Mouse (Mus musculus) spleen, postnatal 0 days (tissue): ENCODE results near the gene Mip. TPM values are rescaled to one million over a fixed set of nuclear protein-coding genes. Genes with fewer than 3 reads are reported as not detected.

Experiments used
- polyA plus RNA-seq: library from polyadenylated mRNA; unstranded; fragments of >200 nt; fragmentation: Nextera tagmentation; extraction: Ambion mirVana; gene quantifications from 2 replicates; pipeline ENCODE4 v1.2.1, GENCODE M21; 2015

Gene Mip
- polyA plus RNA-seq = not detected in 2 replicates

DNA sequence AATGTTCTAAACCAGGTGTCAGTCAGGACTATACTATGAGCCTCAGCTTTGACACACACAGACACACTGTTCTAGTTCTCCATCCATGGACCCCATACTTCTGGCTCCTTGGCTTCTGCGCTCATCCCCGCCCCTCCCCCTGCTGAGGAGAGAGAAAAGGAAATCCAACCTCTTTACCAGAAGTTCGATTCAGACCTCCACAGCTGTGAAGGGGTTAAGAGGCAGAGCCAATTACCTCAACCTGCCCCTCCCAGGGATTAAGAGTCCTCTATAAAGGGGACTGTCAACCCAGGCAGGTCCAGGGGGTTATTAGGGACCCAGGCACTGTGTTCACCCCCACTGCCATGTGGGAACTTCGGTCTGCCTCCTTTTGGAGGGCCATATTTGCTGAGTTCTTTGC is at the start of gene Mip:
Gene Mip, plus strand, starts transcription at position 301 of the 400 bp plus-strand sequence.

DNA sequence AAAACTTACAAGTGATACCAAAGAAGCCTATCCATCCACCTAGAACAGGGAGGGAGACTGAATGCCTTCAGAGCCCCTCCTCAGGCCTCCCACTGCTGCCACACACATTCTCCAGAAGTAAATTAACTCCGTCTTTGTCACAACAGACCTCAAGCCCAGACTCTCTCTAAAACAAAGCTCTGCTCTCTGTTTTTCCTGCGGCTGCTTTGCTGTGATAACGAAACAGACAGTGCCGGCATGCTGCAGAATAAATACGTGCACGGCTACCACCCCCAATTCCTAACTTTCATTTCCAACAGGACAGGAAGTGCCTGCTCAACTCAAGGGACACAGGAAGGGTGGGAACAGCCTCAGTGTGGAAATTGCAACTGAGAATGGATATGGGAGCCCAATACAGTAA is 45.6 kb upstream of the Mip start, which contains the start of gene Rbms2:
Gene Rbms2, minus strand, starts transcription at position 309 of the 400 bp plus-strand sequence.

DNA sequence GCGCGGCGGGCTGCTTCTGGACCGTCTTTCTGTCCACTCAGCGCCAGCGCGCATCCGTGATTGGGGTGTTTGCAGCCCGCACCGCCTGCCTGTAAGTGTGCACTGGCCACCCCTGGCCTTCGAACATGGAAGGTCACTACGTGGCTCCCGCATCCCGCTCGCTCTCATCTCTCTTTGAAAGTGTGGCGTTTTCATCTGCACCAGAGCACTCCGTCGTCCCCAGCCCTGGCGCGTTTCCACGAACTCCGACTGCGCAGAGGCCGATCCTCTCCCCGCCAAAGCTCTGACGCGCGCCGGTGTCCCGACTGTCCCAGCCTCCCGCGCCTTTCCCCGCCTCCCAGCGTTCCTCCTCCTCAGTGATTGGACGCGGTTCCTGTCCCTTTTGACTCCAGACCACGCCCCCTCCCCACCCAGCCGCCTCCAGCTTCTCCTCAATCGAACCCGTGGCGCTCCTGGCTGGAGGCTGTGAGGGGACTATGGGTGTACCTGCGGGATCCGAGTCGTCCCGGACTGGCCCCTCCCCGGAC is 31.6 kb upstream of the Mip start, which contains the start of gene Gls2:
Gene Gls2, plus strand, starts transcription at position 434 of the 527 bp plus-strand sequence.

DNA sequence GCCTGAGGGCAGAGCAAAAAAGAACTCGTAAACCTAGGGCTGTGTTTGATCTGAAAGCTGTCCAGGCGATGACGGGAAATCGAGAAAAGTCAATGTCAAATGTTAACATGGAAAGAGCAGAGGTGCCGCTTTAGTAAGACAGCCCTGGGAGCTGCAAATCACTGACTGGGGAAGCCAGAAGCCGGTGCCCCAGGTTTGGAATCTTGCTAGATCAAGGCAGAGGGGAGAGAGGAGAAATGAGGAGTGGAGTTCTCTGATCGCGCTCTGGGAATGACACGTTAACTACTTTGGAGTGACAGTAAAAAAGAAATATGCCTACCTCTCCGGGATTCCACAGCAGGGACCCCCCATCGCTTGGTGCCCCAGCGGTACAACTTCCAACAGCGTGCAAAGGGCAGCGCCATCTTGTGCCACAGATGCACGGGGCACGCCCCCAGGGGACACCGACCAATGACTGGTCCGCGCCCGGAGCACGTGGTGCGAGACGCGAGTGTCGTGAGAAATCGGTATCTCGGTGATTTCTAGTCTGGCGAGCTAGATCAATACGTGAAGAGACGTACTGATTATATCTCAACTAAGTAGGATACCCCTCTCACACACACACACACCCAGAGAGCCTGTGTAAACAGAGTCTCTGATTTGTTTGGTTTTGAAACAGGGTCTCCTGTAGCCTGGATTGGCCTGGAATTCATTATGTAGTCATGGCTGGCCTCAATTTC is 14.1 kb upstream of the Mip start, which contains the start of gene Spryd4:
Gene Spryd4, minus strand, starts transcription at position 418 of the 719 bp plus-strand sequence.

DNA sequence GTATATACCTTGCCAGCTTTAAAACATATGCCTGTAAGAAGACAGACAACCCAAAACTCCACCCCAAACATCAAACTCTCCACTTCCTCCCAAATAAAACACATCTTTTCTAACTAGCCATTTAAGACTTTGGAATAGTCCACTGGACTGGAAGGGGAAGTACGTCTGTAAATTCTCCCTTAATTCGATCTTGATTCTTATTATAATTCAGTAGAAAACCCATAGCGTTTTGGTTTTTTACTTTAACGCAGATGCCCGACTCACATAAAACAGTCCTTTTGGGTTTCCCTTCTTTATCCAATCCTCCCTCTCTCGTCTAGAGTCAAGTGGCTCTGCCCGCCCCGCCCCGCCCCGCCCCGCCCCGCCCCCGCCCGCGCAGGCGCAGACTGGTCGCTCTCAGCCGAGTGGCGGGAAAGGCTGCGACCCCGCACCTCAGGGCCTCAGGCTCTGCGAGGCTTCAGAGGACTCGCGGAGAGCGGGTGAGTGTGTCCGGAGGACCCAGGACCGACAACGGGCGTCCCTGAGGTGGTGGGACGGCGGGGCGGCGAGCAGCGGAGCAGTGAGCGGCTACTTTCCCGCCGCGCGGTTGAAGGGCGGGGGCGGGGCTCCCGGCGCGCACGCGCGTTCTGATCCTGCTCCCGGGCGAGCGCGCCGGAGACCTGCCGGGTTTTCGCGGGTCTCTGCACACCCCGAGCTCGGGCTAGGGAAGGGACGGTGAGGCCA is 6.2 kb downstream of the Mip start, which contains the start of gene Timeless:
Gene Timeless, plus strand, starts transcription at position 369 of the 723 bp plus-strand sequence.

DNA sequence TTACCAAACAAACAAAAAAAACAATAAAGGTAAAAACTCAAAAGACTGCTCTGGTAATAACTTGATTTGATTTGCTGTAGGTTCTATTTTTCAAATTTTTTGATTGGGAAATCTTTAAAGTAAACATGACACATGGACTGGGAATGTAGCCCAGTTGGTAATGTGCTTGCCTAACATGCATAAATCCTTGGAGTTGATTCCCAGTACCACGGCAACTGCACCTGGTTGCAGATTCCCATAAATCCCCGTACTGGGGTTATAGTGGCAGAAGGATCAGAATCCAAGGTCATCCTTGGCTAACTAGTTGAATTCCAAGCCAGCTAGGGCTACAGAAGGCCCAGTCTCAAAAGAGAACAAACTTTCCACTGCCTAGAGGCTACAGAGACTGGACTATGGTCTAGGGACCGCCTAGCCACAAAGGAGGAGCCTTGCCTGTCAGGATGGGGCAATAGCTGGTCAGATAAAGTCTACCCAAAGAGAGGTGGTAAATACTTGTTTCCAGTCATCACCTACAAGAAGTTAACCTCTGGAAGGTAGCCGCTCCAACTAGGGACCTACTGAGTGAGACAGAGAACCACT is 28.1 kb downstream of the Mip start, which contains the start of gene Apon:
Gene Apon, plus strand, starts transcription at position 420 of the 579 bp plus-strand sequence.

DNA sequence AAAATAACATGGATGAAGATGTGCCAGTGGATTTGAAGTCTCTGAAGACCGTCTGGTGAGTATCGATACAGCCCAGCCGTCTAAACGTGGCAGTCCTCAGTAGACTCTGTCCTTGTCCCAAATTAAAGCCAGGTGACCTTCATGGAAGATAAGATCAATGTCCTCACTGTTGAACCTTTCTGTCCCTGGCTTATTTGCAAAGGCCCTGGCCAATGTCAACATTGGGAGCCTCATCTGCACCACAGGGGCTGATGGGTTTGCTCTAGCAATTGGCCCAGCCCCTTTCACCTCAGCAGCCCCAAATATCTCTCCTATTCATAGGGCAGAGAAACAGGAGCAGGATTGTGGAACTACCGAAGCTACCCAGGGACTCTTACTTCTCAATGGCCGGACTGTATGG is 42.7 kb downstream of the Mip start, which contains the start of gene Apof:
Gene Apof, plus strand, starts transcription at position 301 of the 400 bp plus-strand sequence.

DNA sequence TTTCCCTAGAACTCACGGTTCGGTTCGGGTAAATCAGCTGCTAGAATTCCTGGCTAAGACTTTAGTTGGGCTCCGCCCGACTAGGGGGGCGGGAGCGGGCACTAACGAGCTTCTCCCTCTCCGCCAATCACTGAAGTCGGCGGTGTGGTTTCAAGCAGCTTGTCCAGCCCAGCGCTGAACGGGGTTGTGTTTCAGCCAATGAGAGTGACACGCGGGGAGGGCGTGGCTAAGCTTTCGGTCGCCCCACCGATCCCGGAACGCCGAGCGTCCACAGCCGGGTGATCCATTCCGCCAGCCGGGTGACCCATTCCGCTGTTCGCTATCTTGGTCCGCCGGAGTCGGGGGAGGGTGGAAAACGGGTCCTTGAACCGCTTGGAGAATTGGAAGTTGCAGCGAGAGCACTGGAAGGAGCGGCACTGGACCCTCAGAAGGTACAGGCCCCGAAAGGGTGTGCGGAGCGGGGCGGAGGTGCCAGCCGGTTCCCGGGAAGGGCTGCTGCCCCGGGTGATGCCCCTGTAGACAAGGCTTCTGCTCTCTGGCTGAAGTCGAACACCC is 44.7 kb downstream of the Mip start, which contains the start of gene Stat2:
Gene Stat2, plus strand, starts transcription at position 273 of the 555 bp plus-strand sequence.

Other genes starting within 250 kb of the Mip start
- gene Hsd17b6, start 218.2 kb upstream of the Mip start, polyA plus RNA-seq = not detected in 2 replicates
- gene Prim1, start 210.7 kb upstream of the Mip start, polyA plus RNA-seq = 74.6 and 83.5 TPM in 2 replicates
- 537 and 542 TPM in 2 replicates for gene Naca, start 190.3 kb upstream of the Mip start, polyA plus RNA-seq
- gene Ptges3, start 166.9 kb upstream of the Mip start, polyA plus RNA-seq = 268 and 285 TPM in 2 replicates
- 1,326 and 1,411 TPM in 2 replicates for gene Atp5b, start 142.6 kb upstream of the Mip start, polyA plus RNA-seq
- 8.9 and 9.9 TPM in 2 replicates for gene Baz2a, start 134.3 kb upstream of the Mip start, polyA plus RNA-seq
- 7.7 and 11.5 TPM in 2 replicates for gene Rbms2, start 45.5 kb upstream of the Mip start, polyA plus RNA-seq
- gene Gls2, start 31.4 kb upstream of the Mip start, polyA plus RNA-seq = 0.90 and 1.2 TPM in 2 replicates
- 14.5 and 15.6 TPM in 2 replicates for gene Spryd4, start 14.0 kb upstream of the Mip start, polyA plus RNA-seq
- gene Timeless, start 6.2 kb downstream of the Mip start, polyA plus RNA-seq = 41.5 and 42.0 TPM in 2 replicates
- gene Apon, start 28.3 kb downstream of the Mip start, polyA plus RNA-seq = 0.27 and 0.45 TPM in 2 replicates
- 0.53 and 0.72 TPM in 2 replicates for gene Apof, start 42.8 kb downstream of the Mip start, polyA plus RNA-seq
- gene Stat2, start 44.7 kb downstream of the Mip start, polyA plus RNA-seq = 10.4 and 11.9 TPM in 2 replicates
- gene Il23a, start 72.9 kb downstream of the Mip start, polyA plus RNA-seq = 0.16 TPM in 1 of 2 replicates, not detected in the other
- gene Pan2, start 77.5 kb downstream of the Mip start, polyA plus RNA-seq = 16.4 and 18.3 TPM in 2 replicates
- 115 and 130 TPM in 2 replicates for gene Cnpy2, start 96.6 kb downstream of the Mip start, polyA plus RNA-seq
- 101 and 112 TPM in 2 replicates for gene Cs, start 111.9 kb downstream of the Mip start, polyA plus RNA-seq
- gene Coq10a, start 143.2 kb downstream of the Mip start, polyA plus RNA-seq = 9.0 and 9.1 TPM in 2 replicates
- 6.4 and 6.5 TPM in 2 replicates for gene Ankrd52, start 151.3 kb downstream of the Mip start, polyA plus RNA-seq
- gene Slc39a5, start 175.4 kb downstream of the Mip start, polyA plus RNA-seq = 0.08 and 0.12 TPM in 2 replicates
- gene Nabp2, start 185.7 kb downstream of the Mip start, polyA plus RNA-seq = 48.7 and 52.0 TPM in 2 replicates
- gene Rnf41, start 185.8 kb downstream of the Mip start, polyA plus RNA-seq = 13.7 and 17.6 TPM in 2 replicates
- 22.0 and 26.1 TPM in 2 replicates for gene Smarcc2, start 233.4 kb downstream of the Mip start, polyA plus RNA-seq